Mouse (Mus musculus) right cerebral cortex, postnatal 25 days (tissue): ENCODE results near the gene Ermard.

Source experiments
- DNase-seq: peaks from one replicate; pipeline ENCODE4 v3.0.0; 2022

The Ermard gene

GRCm38 (mm10) chr17:15129630-15130287 lies 88.8 kb downstream of the Ermard start:
- no peak for DNase-seq

- DNase-seq: no peak
These were observed 89.3 kb downstream of the Ermard start for GRCm38 (mm10) chr17:15130288-15130656.

GRCm38 (mm10) chr17:15134905-15135669 lies 94.1 kb downstream of the Ermard start:
- DNase-seq: no peak

GRCm38 (mm10) chr17:15137443-15137842 lies 96.4 kb downstream of the Ermard start:
- DNase-seq: no peak
